Mouse (Mus musculus): ENCODE measurements around the gene Slc25a34. TPM values are rescaled to one million over a fixed set of nuclear protein-coding genes. Genes with fewer than 3 reads are reported as not detected.

Gene Slc25a34
- polyA plus RNA-seq, 2 experiments, result 0.03 TPM; not detected in 1

DNA sequence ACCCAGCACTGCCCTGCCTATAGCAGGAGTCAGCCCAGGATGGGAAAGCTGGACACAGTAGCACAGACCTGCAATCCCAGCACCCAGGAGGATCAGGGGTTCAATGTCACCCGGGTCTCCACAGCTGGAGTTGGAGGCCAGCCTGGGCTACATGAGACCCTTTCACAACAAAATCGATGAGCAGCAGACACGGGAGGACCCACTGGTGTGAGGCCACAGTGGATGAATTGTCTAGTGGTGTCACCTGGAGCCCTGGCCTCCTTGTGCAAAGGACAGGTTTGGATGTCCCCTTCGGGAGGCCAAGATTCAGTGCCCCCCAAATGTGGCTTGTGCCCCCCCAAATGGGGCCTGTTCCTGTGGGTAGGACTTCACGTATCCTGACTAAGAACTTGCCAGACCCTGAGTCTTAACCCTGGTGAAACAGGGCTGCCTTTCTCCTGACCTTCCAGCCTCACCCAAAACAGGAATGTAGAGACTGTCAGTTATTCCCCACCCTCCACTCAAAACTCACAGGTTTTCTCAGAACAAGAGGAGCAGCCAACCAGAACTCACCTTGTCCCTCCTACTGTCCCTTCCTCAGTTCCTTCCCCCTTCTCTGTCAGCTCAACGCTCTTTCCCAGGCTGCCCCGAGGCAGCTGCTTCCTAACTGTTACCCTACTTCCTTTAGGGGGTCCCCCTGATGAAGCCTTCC lies 50.8 kb downstream of the Slc25a34 start:
- H3K36me3 ChIP-seq (replicated peaks; ENCODE audit: control insufficient read depth, insufficient read depth, low read depth), result no peaks in the 10 kb centered on the region
- ATAC-seq (ENCODE audit: insufficient read depth) (no peak), DNase-seq (ENCODE audit: low read depth in 3 of 3, low spot score in 3 of 3) (no peak)
- no peaks in the 10 kb centered on the region for H3K9me3 ChIP-seq (ENCODE audit: control insufficient read depth, low read length)
- H3K4me1 ChIP-seq (replicated peaks; ENCODE audit: control insufficient read depth in 2 of 2, insufficient read depth in 2 of 2, low read length in 1 of 2), result peaks cover 0 to 4% of the 10 kb centered on the region in 2 experiments; a peak in 3 of 4 replicates
- WGBS (ENCODE audit: insufficient replicate concordance), result 48% methylated on average over 7 of the region's 7 CpGs
- no peak overlapping the region for H3K4me3 ChIP-seq (ENCODE audit: insufficient read depth in 1 of 2, low read depth in 2 of 2, low read length in 2 of 2)
- TF ChIP-seq CTCF (IDR thresholded peaks at IDR 0.05; ENCODE audit: low read depth) (no peak), EP300 (IDR thresholded peaks at IDR 0.05; ENCODE audit: low read depth) (no peak)
- H3K27ac ChIP-seq, result no peak overlapping the region
- H3K9ac ChIP-seq (replicated peaks), result no peak overlapping the region
- no peaks in the 10 kb centered on the region for H3K27me3 ChIP-seq (ENCODE audit: control insufficient read depth, insufficient read depth, low read length)
- no peak overlapping the region for H3K4me2 ChIP-seq (ENCODE audit: low read depth)

DNA sequence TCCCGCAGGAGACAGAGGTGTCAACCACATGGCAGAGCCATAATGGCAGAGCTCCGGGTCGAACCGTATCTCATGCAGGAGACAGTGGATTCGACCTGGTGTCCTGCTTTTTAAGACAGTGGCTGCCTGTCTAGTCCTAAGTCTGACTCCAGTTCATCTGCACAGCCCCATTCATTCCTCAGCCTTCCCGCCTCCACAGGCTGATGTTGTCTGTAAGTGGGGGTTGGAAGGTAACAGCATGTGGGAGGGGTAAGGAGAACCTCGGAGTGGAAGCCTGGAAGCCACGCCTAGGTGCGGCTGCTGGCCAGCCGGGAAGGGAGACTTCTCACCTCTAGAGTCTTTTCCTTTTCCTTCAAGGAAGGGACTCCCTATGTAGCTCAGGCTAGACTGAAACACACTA lies 51.7 kb downstream of the Slc25a34 start:
- no peaks in the 10 kb centered on the region for H3K9me3 ChIP-seq (ENCODE audit: control insufficient read depth, low read length)
- H3K9ac ChIP-seq (replicated peaks), result no peak overlapping the region
- no peak for TF ChIP-seq CTCF (IDR thresholded peaks at IDR 0.05; ENCODE audit: low read depth)
- no peak for TF ChIP-seq EP300 (IDR thresholded peaks at IDR 0.05; ENCODE audit: low read depth)
- H3K4me3 ChIP-seq (ENCODE audit: insufficient read depth in 1 of 2, low read depth in 2 of 2, low read length in 2 of 2), result no peak overlapping the region
- DNase-seq (ENCODE audit: low read depth in 3 of 3, low spot score in 3 of 3), result no peak
- H3K36me3 ChIP-seq (replicated peaks; ENCODE audit: control insufficient read depth, insufficient read depth, low read depth), result no peaks in the 10 kb centered on the region
- no peak overlapping the region for H3K27ac ChIP-seq
- ATAC-seq (ENCODE audit: insufficient read depth), result no peak
- H3K4me1 ChIP-seq (replicated peaks; ENCODE audit: control insufficient read depth in 2 of 2, insufficient read depth in 2 of 2, low read length in 1 of 2), result peaks cover 0 to 4% of the 10 kb centered on the region in 2 experiments; a peak in 3 of 4 replicates
- no peaks in the 10 kb centered on the region for H3K27me3 ChIP-seq (ENCODE audit: control insufficient read depth, insufficient read depth, low read length)
- H3K4me2 ChIP-seq (ENCODE audit: low read depth), result no peak overlapping the region
- 64% methylated on average over 10 of the region's 10 CpGs for WGBS (ENCODE audit: insufficient replicate concordance)

DNA sequence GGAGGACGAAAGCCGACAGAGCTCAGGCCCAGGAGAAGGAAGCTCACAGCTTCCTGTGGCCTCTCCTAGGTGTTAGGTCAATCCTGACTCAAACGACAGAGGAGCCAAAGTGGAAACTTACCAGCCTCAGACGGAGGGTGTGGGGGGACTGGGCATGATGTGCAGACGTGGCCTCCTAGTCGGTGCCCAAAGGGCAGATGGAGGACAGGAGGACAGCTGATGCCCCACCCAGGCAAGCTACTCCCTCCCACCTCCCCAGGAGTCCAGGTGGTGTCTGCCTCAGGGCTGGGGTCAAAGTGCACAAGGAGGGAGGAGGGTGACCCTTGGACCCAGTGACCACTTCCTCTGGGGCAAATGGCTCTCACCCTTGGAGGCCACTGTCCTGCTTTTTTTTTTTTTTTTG lies 52.3 kb downstream of the Slc25a34 start:
- no peak for ATAC-seq (ENCODE audit: insufficient read depth)
- no peak overlapping the region for H3K4me3 ChIP-seq (ENCODE audit: insufficient read depth in 1 of 2, low read depth in 2 of 2, low read length in 2 of 2)
- no peak overlapping the region for H3K9ac ChIP-seq (replicated peaks)
- H3K9me3 ChIP-seq (ENCODE audit: control insufficient read depth, low read length), result no peaks in the 10 kb centered on the region
- H3K4me1 ChIP-seq (replicated peaks; ENCODE audit: control insufficient read depth in 2 of 2, insufficient read depth in 2 of 2, low read length in 1 of 2), result peaks cover 0 to 4% of the 10 kb centered on the region in 2 experiments; a peak in 3 of 4 replicates
- no peak overlapping the region for H3K27ac ChIP-seq
- no peak overlapping the region for H3K4me2 ChIP-seq (ENCODE audit: low read depth)
- no peak for TF ChIP-seq EP300 (IDR thresholded peaks at IDR 0.05; ENCODE audit: low read depth)
- TF ChIP-seq CTCF (IDR thresholded peaks at IDR 0.05; ENCODE audit: low read depth), result no peak
- WGBS (ENCODE audit: insufficient replicate concordance), result 31% methylated on average over 6 of the region's 6 CpGs
- no peak for DNase-seq (ENCODE audit: low read depth in 3 of 3, low spot score in 3 of 3)
- H3K36me3 ChIP-seq (replicated peaks; ENCODE audit: control insufficient read depth, insufficient read depth, low read depth), result no peaks in the 10 kb centered on the region
- no peaks in the 10 kb centered on the region for H3K27me3 ChIP-seq (ENCODE audit: control insufficient read depth, insufficient read depth, low read length)

DNA sequence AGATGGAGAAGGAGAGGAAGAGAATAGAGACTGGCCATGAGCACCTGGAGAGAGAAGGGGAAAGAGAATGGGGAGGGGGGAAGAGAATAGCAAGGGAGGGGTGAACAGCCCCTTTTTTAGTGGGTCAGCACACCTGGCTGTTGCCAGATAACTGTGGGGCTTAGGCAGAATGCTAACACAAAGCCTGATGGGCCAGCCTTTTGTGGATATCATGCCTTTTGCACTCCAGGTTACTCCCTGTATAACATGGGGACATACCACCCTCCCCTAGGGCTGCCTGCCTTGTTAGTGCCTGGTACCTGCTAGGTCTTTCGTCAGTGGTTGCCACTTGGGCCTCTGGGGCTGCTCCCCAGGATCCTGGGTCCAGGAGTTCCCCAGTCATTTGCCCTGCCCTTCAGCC lies 52.8 kb downstream of the Slc25a34 start:
- no peaks in the 10 kb centered on the region for H3K9me3 ChIP-seq (ENCODE audit: control insufficient read depth, low read length)
- no peak overlapping the region for H3K4me3 ChIP-seq (ENCODE audit: insufficient read depth in 1 of 2, low read depth in 2 of 2, low read length in 2 of 2)
- H3K4me2 ChIP-seq (ENCODE audit: low read depth), result no peak overlapping the region
- H3K36me3 ChIP-seq (replicated peaks; ENCODE audit: control insufficient read depth, insufficient read depth, low read depth), result no peaks in the 10 kb centered on the region
- ATAC-seq (ENCODE audit: insufficient read depth) (no peak), DNase-seq (ENCODE audit: low read depth in 3 of 3, low spot score in 3 of 3) (no peak)
- no peak overlapping the region for H3K27ac ChIP-seq
- no peak overlapping the region for H3K9ac ChIP-seq (replicated peaks)
- 42% methylated on average over 1 of the region's 1 CpGs for WGBS (ENCODE audit: insufficient replicate concordance)
- H3K4me1 ChIP-seq (replicated peaks; ENCODE audit: control insufficient read depth in 2 of 2, insufficient read depth in 2 of 2, low read length in 1 of 2), result peaks cover 0 to 4% of the 10 kb centered on the region in 2 experiments; a peak in 3 of 4 replicates
- H3K27me3 ChIP-seq (ENCODE audit: control insufficient read depth, insufficient read depth, low read length), result no peaks in the 10 kb centered on the region
- TF ChIP-seq CTCF (IDR thresholded peaks at IDR 0.05; ENCODE audit: low read depth), result no peak
- no peak for TF ChIP-seq EP300 (IDR thresholded peaks at IDR 0.05; ENCODE audit: low read depth)

DNA sequence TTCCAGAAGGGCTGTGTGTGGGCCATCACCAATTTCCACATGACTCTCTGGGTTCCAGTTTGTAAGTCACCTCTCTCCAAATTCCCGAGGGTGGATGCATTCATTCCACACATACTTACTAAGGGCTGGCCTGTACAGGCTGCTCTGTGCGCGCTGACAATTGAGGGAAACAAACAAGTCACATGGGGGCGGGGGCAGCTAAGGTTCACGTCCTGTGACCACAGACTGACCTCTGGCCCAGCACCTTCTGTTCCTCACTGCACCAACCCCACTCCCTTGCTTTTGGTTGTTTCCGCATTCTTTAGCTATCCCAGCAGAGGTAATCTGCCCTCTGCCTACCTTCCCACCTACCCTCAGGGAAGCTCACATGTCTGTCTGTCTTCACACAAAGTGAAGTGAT lies 53.6 kb downstream of the Slc25a34 start:
- Histone ChIP-seq H3K4me2 (ENCODE audit: low read depth) (no peak overlapping the region), H3K9me3 (ENCODE audit: control insufficient read depth, low read length) (no peaks in the 10 kb centered on the region)
- TF ChIP-seq CTCF (IDR thresholded peaks at IDR 0.05; ENCODE audit: low read depth), result no peak
- no peak for TF ChIP-seq EP300 (IDR thresholded peaks at IDR 0.05; ENCODE audit: low read depth)

More for the DNA sequence above, 53.6 kb downstream of the Slc25a34 start:
- no peaks in the 10 kb centered on the region for H3K36me3 ChIP-seq (replicated peaks; ENCODE audit: control insufficient read depth, insufficient read depth, low read depth)
- WGBS (ENCODE audit: insufficient replicate concordance), result 41% methylated on average over 6 of the region's 6 CpGs
- peaks cover 0 to 4% of the 10 kb centered on the region in 2 experiments; a peak in 3 of 4 replicates for H3K4me1 ChIP-seq (replicated peaks; ENCODE audit: control insufficient read depth in 2 of 2, insufficient read depth in 2 of 2, low read length in 1 of 2)
- H3K27ac ChIP-seq, result no peak overlapping the region
- peak; percentile 31; the same call in 1 of the 2 replicates for ATAC-seq (ENCODE audit: insufficient read depth)
- H3K27me3 ChIP-seq (ENCODE audit: control insufficient read depth, insufficient read depth, low read length), result no peaks in the 10 kb centered on the region
- no peak for DNase-seq (ENCODE audit: low read depth in 3 of 3, low spot score in 3 of 3)
- H3K4me3 ChIP-seq (ENCODE audit: insufficient read depth in 1 of 2, low read depth in 2 of 2, low read length in 2 of 2), result no peak overlapping the region
- H3K9ac ChIP-seq (replicated peaks), result no peak overlapping the region
